Mouse (Mus musculus) E14TG2a.4 (cell line): Measurements from ENCODE around the gene Syce2.

Experiments
- CTCF ChIP-seq: conservative IDR thresholded peaks from 2 replicates; pipeline ENCODE4 v1.5.1; 2014; ENCODE audit warnings: low read length
- POU5F1 ChIP-seq: IDR thresholded peaks from 2 replicates; pipeline ENCODE4 v1.6.1; 2014; ENCODE audit warnings: low read length, borderline replicate concordance

DNA sequence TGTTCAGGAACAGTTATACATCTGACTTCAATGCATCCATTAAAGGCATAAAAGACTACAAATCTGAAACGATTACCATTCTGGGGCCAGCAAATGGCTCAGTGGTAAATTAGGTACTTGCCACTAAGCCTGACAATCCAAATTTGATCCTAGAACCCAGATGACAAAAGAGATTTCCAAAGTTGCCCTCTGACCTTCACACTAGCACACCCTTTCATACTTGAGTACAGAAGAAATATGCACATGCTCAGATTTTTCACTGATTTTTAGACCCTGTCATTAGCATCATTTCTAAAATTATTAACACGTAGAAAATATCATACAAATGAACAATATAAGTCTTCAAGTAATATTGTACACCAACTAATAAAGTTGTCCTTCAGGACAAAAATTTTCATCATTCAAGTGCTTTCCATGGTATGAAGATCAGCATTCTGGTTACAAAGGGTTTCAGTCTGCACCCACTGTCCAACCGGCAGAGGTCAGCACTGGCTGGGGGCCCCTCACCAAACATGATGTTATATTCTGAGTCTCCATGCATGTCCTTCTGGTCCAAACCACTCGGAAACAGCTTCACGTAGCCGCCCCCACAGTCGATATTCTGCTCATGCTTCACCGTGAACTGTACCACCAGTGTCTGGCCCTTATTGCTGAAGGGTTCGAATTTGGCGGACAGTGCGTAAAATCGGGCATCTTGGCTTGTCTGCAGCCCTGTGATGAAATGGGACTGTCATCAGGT is 26.4 kb upstream of the Syce2 start:
- TF ChIP-seq CTCF (no peak), POU5F1 (no peak)
